Mouse (Mus musculus): Measurements from ENCODE around the gene Glud1. TPM values are rescaled to one million over a fixed set of nuclear protein-coding genes. Genes with fewer than 3 reads are reported as not detected.

Gene Glud1
- 100 to 1,000 TPM; 186 to 200 TPM for total RNA-seq (2021)
- long read RNA-seq, experiment 1, transcript Glud1-201 (13 exons, 3,390 nt) = major isoform, 121 of 126 reads
- long read RNA-seq, experiment 1, partial matches to known transcripts = 2 of 126 reads
- long read RNA-seq, experiment 1, other reads (novel, unspliced or antisense) = 3 of 126 reads
- long read RNA-seq, experiment 2, transcript Glud1-201 (13 exons, 3,390 nt) = major isoform, 215 of 235 reads
- long read RNA-seq, experiment 2, partial matches to known transcripts = 16 of 235 reads
- long read RNA-seq, experiment 2, other reads (novel, unspliced or antisense) = 4 of 235 reads

DNA sequence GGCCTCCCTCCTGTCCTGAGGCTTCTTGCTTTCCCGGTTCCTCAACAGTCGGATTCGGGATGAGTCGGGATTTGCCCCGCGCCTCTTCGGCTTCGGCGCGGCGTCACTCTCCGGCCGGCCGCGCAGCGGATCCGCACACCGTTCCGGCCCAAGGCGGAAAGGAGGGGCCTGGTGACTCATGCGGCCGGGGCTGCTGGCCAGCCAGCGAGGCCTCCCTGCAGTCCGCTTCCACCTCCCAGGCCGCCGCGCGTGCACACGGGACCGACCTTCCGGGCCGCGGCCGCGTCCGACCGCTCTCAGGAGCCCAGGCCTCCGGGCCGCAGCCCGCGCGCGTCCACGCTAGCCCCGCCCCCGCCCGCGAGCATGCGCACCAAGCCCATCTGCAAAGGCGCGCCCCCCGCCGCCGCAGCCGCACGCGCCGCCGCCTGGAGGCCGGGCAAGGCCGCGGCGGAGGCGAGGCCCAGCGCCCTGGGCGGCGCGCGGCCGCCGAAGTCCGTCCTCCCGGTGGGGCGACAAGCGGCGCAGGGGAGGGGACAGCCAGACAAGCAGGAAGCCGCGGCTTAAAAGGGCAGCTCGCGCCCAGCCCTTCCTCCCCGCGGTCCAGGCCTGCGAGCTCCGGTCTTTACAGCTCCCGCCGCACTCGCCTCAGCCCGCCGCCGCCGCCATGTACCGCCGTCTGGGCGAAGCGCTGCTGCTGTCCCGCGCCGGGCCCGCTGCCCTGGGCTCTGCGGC is at the start of gene Glud1, which contains the start of gene Shld2:
TSS of gene Glud1 (plus strand) at position 494 of the 732 bp plus-strand sequence.
TSS of gene Shld2 (minus strand) at position 260 of the 732 bp plus-strand sequence.
- peak; percentile 96 to 97 for DNase-seq (ENCODE audit: low spot score in 2 of 2)

DNA sequence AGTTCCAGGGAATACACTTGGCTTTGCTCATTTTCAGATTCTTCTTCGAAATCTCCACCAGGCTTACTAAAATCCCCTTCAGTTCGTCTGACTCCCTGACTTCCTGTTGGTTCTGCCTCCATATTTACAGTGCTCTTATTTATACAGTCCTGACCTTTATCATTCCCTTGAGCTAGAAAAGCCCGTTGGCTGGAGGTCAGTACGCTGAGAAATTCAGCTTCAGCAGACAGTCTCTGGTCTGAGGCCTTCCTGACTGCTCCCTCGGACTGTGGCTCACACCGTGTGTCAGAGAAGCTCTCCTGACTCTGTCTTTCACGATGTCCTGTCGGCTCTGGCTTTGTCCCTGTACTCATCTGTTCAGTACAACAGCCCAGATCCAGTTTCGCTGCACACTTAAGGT is 42.5 kb upstream of the Glud1 start:
- peak in 1 of 2 experiments; percentile 12 for DNase-seq (ENCODE audit: low spot score in 2 of 2)

- no peak for DNase-seq (ENCODE audit: low spot score in 2 of 2)
These were observed 37.2 kb upstream of the Glud1 start for GRCm38 (mm10) chr14:34273280-34273679.

DNA sequence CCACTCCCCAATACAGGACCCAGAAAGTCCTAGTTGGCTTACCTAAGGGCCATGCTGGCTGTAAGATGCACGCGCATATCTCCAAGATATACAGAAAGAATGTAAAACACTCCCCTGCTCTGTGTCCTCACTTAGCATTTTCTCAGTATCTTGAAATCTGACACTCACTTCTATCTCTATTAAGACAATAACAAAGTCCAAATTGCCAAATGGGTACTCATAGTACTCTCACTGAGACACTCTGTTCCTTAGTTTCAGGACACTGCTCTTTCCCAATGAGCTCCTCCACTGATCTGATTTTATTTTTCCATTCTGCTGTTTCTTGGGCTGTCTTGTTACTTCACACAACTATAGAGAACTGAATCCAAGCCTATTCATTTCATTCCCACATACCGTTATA is 36.4 kb upstream of the Glud1 start:
- DNase-seq (ENCODE audit: low spot score in 2 of 2) = no peak

DNA sequence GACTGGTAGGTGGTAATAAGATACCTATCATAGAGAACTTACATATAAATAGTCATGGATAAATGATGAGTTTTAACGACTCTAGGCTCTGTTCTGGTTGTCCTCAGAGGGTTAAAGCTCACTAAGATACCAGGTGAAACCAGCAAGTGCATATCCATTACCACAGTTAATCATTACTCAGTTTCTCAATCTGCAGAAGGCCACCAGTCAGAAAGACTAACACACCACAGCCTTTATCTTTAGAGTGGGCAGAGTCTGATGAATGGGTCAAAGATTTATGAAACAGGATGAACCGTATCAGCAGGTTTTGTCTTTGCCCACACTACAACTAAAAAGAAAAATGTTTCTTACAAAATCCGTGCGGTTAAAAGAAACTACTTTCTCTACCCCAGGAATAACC is 35.3 kb upstream of the Glud1 start:
- no peak for DNase-seq (ENCODE audit: low spot score in 2 of 2)

DNA sequence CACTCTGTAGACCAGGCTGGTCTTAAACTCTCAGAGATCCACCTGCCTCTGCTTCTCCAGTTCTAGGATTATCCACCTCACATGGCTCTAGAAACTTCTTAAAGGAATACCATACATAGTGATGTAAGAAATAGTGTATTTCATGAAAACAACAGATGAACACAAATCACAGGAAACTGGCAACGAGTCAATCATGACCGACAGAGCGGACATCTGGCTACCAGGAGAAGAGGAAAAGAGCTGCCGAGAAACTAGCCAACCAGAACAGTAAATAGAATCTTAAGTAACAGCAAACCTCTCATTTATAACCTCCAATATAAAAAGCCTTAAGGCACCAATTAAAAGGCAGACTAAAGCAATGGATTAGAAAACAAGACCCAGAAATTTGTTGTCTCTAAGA is 30.8 kb upstream of the Glud1 start:
- no peak for DNase-seq (ENCODE audit: low spot score in 2 of 2)

DNA sequence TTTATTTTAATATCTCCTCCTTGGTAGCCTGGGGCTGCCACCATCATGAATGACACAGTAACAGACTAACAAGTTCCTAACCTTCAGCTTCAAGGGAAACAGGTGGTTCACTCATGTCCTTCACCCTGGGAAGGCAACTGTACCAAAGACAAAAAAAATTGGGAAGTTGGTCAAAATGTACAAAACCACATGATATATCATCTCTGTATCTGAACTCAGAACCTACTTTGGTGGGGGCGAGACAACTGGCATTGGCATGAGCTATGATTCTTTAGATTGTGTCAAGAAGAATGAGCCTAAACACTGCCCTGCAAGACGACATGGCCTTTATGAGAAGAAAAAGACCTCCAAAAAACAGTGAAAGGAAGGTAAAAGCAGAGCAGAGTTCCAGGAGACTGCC is 29.7 kb upstream of the Glud1 start:
- no peak for DNase-seq (ENCODE audit: low spot score in 2 of 2)

- DNase-seq (ENCODE audit: low spot score in 2 of 2) = no peak
These were observed 28.7 kb upstream of the Glud1 start for GRCm38 (mm10) chr14:34281736-34282269.

- no peak for DNase-seq (ENCODE audit: low spot score in 2 of 2)
These were observed 22.1 kb upstream of the Glud1 start for GRCm38 (mm10) chr14:34288396-34288795.

DNA sequence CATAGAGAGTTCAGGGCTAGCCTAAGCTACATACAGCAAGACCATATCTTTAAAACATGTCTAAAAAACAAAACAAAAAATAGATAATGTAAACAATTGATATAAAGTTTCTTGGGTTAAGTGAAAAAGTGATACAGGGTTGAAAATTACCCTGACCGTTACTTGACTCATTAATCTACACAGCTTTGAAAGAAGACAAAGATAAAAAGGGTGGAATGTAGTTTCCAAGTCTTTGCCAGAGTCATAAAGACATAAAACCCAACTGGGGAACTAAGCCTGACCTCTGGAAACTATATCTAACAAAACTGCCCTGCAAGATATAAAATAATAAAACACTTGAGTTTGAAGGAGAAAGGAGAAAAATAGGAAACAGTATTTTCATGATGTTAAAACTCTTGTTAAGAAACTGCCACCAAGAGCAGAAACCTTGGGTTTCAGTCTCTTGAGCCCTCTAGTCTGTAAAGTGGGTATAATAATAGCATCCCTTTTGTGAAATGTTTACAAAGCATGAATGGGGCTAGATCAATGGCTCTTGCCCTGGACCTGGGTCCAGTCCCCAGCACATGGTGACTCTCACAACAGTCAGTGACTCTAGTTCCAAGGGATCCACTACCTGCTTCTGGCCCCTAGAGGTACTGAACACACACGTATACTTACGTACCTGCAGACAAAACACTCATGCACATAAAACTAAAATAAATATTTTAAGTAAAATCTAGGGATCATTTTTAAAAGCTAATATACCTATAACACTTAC is 21.1 kb upstream of the Glud1 start:
- no peak for DNase-seq (ENCODE audit: low spot score in 2 of 2)

GRCm38 (mm10) chr14:34290229-34290628 is 20.3 kb upstream of the Glud1 start:
- no peak for DNase-seq (ENCODE audit: low spot score in 2 of 2)

GRCm38 (mm10) chr14:34293641-34294040 is 16.9 kb upstream of the Glud1 start:
- DNase-seq (ENCODE audit: low spot score in 2 of 2) = no peak

- DNase-seq (ENCODE audit: low spot score in 2 of 2) = no peak
These were observed 14.2 kb upstream of the Glud1 start for GRCm38 (mm10) chr14:34296350-34296749.

DNA sequence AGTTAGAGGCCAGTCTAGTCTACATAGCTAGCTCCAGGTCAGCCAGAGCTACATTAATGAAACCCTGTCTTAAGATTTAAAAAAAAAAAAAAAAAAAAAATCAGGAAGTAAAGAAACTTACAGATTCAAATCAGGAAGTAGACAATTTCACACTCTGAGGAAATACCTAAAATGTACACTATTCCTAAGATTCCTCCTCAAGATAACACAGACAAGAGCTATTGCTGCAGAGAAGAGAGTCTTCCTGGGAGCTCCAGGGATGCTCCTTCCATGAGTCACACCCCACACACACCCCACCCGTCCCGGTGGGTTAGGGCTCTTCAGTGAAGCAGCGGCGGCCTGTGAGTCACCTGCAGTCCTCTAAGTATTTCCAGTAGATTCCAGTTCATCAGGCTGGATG is 13.5 kb upstream of the Glud1 start:
- peak in 1 of 2 experiments; percentile 21 for DNase-seq (ENCODE audit: low spot score in 2 of 2)

DNA sequence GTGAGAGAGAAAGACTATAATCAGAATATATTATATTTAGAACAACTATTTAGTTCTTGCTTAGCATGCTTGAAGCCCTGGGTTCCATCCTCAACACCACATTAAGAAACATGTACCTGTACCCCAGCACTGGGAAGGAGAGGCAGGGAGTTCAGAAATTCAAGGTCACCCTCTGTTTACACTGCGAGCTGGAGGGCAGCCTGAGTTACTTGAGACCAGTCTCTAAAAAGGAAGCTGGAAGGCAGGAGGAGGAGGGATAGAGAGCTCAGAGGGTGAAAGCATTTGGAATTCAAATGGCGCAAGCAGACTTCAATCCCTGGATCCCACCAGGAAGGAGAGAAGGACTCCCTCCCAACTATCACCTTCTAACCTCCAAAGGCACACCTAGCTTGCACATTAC is 12.9 kb upstream of the Glud1 start:
- no peak for DNase-seq (ENCODE audit: low spot score in 2 of 2)

- no peak for DNase-seq (ENCODE audit: low spot score in 2 of 2)
These were observed 11.4 kb upstream of the Glud1 start for GRCm38 (mm10) chr14:34298871-34299700.

GRCm38 (mm10) chr14:34302681-34303242 is 7.8 kb upstream of the Glud1 start:
- no peak for DNase-seq (ENCODE audit: low spot score in 2 of 2)

DNA sequence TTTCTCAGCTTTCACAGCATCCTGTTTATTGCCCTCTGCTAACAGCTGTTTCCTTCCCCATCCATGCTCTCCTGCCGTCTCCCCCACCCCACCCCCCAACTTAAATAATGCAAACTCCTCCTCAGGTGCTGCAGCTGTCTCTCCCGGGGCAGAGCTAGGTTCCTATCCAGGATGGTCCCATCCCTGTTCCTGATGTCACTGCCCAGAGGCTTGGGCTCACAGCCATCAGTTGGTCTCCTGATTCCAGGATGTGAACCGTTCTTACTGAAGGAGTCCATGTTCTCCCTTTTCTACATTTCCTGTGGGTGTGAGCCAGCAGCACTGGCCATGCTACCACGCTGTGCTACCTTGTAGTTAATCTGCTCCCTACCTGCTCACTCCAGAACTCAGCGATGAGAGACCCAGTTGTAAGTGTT is 7.3 kb upstream of the Glud1 start:
- no peak for DNase-seq (ENCODE audit: low spot score in 2 of 2)

- no peak for DNase-seq (ENCODE audit: low spot score in 2 of 2)
These were observed 1.3 kb upstream of the Glud1 start for GRCm38 (mm10) chr14:34309266-34309665.

GRCm38 (mm10) chr14:34309907-34310233 is 657 bp upstream of the Glud1 start:
- DNase-seq (ENCODE audit: low spot score in 2 of 2) = no peak

All from adrenal gland, adult 18-20 months (tissue).